Mouse (Mus musculus) liver, embryonic 13.5 days (tissue): ENCODE measurements around the gene Clk3. TPM values are rescaled to one million over a fixed set of nuclear protein-coding genes. Genes with fewer than 3 reads are reported as not detected.

ENCODE experiments used
- polyA plus RNA-seq: library from polyadenylated mRNA; unstranded; fragments of >200 nt; fragmentation: Nextera tagmentation; extraction: Ambion mirVana; gene quantifications from 2 replicates; pipeline ENCODE4 v1.2.1, GENCODE M21; 2015

Gene Clk3
- polyA plus RNA-seq, 1 experiment from 2014 or later: 86.2 TPM

Other genes starting within 250 kb of the Clk3 start
- 412 and 430 TPM in 2 replicates for gene Cox5a, start 244.6 kb downstream of the Clk3 start, polyA plus RNA-seq
- 7.6 and 8.2 TPM in 2 replicates for gene Fam219b, start 228.3 kb downstream of the Clk3 start, polyA plus RNA-seq
- gene Mpi, start 213.1 kb downstream of the Clk3 start, polyA plus RNA-seq: 12.3 and 13.2 TPM in 2 replicates
- gene Scamp2, start 204.9 kb downstream of the Clk3 start, polyA plus RNA-seq: 26.9 and 27.6 TPM in 2 replicates
- gene Ulk3, start 176.4 kb downstream of the Clk3 start, polyA plus RNA-seq: 3.6 and 3.7 TPM in 2 replicates
- not detected in 2 replicates for gene Cplx3, start 159.6 kb downstream of the Clk3 start, polyA plus RNA-seq
- gene Lman1l, start 145.1 kb downstream of the Clk3 start, polyA plus RNA-seq: 0.06 TPM in 1 of 2 replicates, not detected in the other
- 20.7 and 21.7 TPM in 2 replicates for gene Csk, start 112.2 kb downstream of the Clk3 start, polyA plus RNA-seq
- 0.10 TPM in 1 of 2 replicates, not detected in the other for gene Cyp1a2, start 82.2 kb downstream of the Clk3 start, polyA plus RNA-seq
- gene Cyp1a1, start 77.9 kb downstream of the Clk3 start, polyA plus RNA-seq: 0.17 and 0.22 TPM in 2 replicates
- gene Edc3, start 57.3 kb downstream of the Clk3 start, polyA plus RNA-seq: 16.7 and 18.4 TPM in 2 replicates
- gene Arid3b, start 70.9 kb upstream of the Clk3 start, polyA plus RNA-seq: 9.7 and 11.7 TPM in 2 replicates
- gene Ubl7, start 145.1 kb upstream of the Clk3 start, polyA plus RNA-seq: 58.9 and 64.1 TPM in 2 replicates
- gene Sema7a, start 174.3 kb upstream of the Clk3 start, polyA plus RNA-seq: not detected in 2 replicates
- gene Cyp11a1, start 240.6 kb upstream of the Clk3 start, polyA plus RNA-seq: 0.41 and 0.46 TPM in 2 replicates